Mouse (Mus musculus) cerebellum, postnatal 4 days (tissue): Measurements from ENCODE around the gene Rgp1.
A peak's percentile ranks its signal among the peaks of the same experiment; 100 is the strongest.
"Not testable (repeated sequence)": the region's sequence is repeated elsewhere in the genome, so short reads cannot be mapped to it uniquely, and the experiment has no call there.

ENCODE experiments used
- DNase-seq, 2 experiments: peaks; one replicate each; pipeline ENCODE4 v3.0.0; 2022; ENCODE audit warnings: low spot score in 2 of 2, mixed read lengths in 1 of 2

Rgp1 gene

GRCm38 (mm10) chr4:43593453-43593852 is 14.9 kb downstream of the Rgp1 start:
- no peak for DNase-seq

- not testable (repeated sequence) for DNase-seq
Measured at GRCm38 (mm10) chr4:43596597-43596996, 18.1 kb downstream of the Rgp1 start.

GRCm38 (mm10) chr4:43598200-43598599 is 19.7 kb downstream of the Rgp1 start:
- DNase-seq = no peak

GRCm38 (mm10) chr4:43598650-43599380 is 20.3 kb downstream of the Rgp1 start:
- DNase-seq = no peak

GRCm38 (mm10) chr4:43600195-43600934 is 21.9 kb downstream of the Rgp1 start:
- no peak for DNase-seq

- DNase-seq = no peak
Measured at GRCm38 (mm10) chr4:43604099-43604498, 25.6 kb downstream of the Rgp1 start.

- no peak for DNase-seq
Measured at GRCm38 (mm10) chr4:43604751-43605685, 26.5 kb downstream of the Rgp1 start.

- DNase-seq = no peak
Measured at GRCm38 (mm10) chr4:43612534-43612933, 34.0 kb downstream of the Rgp1 start.

GRCm38 (mm10) chr4:43613060-43613730 is 34.7 kb downstream of the Rgp1 start:
- DNase-seq = no peak

- DNase-seq = no peak
Measured at GRCm38 (mm10) chr4:43620146-43620778, 41.7 kb downstream of the Rgp1 start.

- no peak for DNase-seq
Measured at GRCm38 (mm10) chr4:43629106-43629817, 50.7 kb downstream of the Rgp1 start.

- DNase-seq = peak in 1 of 2 experiments; percentile 80
Measured at GRCm38 (mm10) chr4:43630030-43630581, 51.6 kb downstream of the Rgp1 start.

GRCm38 (mm10) chr4:43630671-43631045 is 52.1 kb downstream of the Rgp1 start:
- peak in 1 of 2 experiments; percentile 15 for DNase-seq

- DNase-seq = peak in 1 of 2 experiments; percentile 49
Measured at GRCm38 (mm10) chr4:43631046-43631955, 52.8 kb downstream of the Rgp1 start, which contains the start of gene Npr2. Gene Npr2, plus strand, starts transcription at chr4:43631935.

- peak; percentile 18 to 30 for DNase-seq
Measured at GRCm38 (mm10) chr4:43631956-43632920, 53.7 kb downstream of the Rgp1 start.

- peak in 1 of 2 experiments; percentile 16 for DNase-seq
Measured at GRCm38 (mm10) chr4:43633296-43633695, 54.8 kb downstream of the Rgp1 start.

- peak in 1 of 2 experiments; percentile 2 for DNase-seq
Measured at GRCm38 (mm10) chr4:43633736-43634135, 55.2 kb downstream of the Rgp1 start.
